Mouse (Mus musculus): Measurements from ENCODE around the gene Uaca. TPM values are rescaled to one million over a fixed set of nuclear protein-coding genes. Genes with fewer than 3 reads are reported as not detected.

Gene Uaca
- polyA plus RNA-seq, 1 experiment from 2014 or later = 34.3 TPM

DNA sequence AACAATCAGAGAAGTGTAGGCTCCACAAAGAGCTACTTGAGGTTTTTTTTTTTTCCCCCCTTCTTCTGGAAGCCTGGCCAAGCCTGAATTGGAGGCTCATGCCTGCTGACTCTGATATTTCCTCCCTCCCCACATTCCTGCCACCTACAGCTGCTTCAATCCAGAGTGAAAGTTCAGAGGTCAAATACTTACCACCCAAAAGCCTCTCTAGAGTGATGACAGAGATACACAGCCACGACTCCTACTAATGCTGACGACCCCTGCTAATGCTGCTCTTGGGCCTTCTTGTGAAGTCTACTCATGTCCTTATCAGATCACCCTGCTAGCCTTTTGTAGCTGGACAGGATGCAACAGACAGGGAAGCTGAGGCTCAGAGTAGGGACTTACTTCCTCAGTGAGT, 29.2 kb upstream of the Uaca start:
- Histone ChIP-seq H3K27me3 (ENCODE audit: insufficient read depth, poor library complexity, severe bottlenecking) (no peaks in the 10 kb centered on the region), H3K4me3 (no peak overlapping the region), H3K36me3 (no peaks in the 10 kb centered on the region), H3K27ac (peak overlapping the region; percentile 76; the same call in 1 of the 2 replicates), H3K4me1 (peaks cover 34% of the 10 kb centered on the region), H3K9me3 (no peaks in the 10 kb centered on the region)
- WGBS = 3% methylated on average over 2 of the region's 2 CpGs
- no peak for DNase-seq (ENCODE audit: low spot score)

DNA sequence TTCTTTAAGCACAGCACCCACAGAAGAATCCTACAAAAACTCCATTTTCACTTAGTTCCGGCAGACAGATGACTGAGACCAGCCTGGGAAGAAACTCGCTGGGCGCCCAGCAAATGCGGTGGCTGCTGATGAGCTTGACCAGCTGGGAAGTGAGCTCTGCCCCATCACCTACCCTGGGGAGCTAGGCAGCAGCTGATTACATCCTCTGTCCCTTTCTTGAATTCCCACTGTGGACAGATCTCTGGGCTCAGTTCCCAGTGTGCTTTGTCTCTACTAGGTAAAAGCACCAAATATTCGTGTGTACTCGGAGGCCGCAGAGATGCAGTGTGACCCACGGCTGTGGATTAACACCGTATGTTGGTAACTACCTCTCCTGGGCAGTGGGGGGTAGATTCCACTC, 25.9 kb upstream of the Uaca start:
- Histone ChIP-seq H3K4me3 (no peak overlapping the region), H3K9me3 (peaks cover 5% of the 10 kb centered on the region; the same call in 1 of the 2 replicates), H3K36me3 (no peaks in the 10 kb centered on the region; the same call in 1 of the 2 replicates), H3K4me1 (peaks cover 34% of the 10 kb centered on the region), H3K27me3 (ENCODE audit: insufficient read depth, poor library complexity, severe bottlenecking) (no peaks in the 10 kb centered on the region), H3K27ac (peak overlapping the region; percentile 59)
- 65% methylated on average over 9 of the region's 9 CpGs for WGBS
- DNase-seq (ENCODE audit: low spot score) = no peak

DNA sequence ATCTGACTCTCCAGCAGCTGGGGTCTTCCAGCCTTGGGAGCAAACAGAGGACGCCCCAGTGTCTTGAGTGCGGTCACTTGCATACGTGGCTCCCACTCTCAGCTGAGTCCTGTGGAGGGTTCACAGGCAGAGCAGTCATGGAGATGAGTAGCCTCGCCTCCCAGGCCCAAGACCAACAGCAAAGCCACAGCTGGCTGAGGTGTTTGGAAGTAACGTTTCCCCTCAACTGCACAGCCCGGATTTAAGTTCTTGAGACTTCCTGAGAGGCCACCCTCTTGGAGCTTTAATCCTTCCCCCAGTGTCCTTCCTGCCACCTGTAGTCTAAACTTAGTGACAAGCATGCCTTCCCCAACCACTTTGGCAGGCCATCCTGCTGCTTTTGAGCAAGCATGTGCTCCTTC, 24.6 kb upstream of the Uaca start:
- 71% methylated on average over 6 of the region's 6 CpGs for WGBS
- H3K4me1 ChIP-seq = peaks cover 28% of the 10 kb centered on the region
- no peaks in the 10 kb centered on the region; the same call in 1 of the 2 replicates for H3K36me3 ChIP-seq
- peaks cover 5% of the 10 kb centered on the region; the same call in 1 of the 2 replicates for H3K9me3 ChIP-seq
- no peak for DNase-seq (ENCODE audit: low spot score)
- no peaks in the 10 kb centered on the region for H3K27me3 ChIP-seq (ENCODE audit: insufficient read depth, poor library complexity, severe bottlenecking)
- H3K27ac ChIP-seq = no peak overlapping the region
- no peak overlapping the region for H3K4me3 ChIP-seq

DNA sequence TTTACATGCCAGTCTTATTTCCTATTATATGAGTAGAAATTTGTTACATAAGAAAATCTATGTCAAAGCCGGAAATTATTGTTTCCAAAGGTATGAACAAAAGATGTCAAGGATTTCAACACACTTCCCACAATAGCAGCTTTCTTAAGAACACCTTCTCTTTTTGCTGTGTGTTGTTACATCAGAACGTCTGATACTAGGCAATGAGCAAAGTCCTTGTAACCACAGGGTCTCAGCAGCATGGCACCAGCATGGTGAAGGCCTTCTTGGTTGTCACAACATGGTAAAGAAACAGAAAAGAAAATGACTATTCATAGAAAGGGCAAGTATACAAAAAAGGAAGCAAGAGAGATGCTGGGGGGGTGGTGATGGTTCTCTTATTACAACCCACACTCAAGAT, 20.6 kb upstream of the Uaca start:
- 86% methylated on average over 2 of the region's 2 CpGs for WGBS
- H3K36me3 ChIP-seq = no peaks in the 10 kb centered on the region; the same call in 1 of the 2 replicates
- DNase-seq (ENCODE audit: low spot score) = no peak
- H3K27me3 ChIP-seq (ENCODE audit: insufficient read depth, poor library complexity, severe bottlenecking) = no peaks in the 10 kb centered on the region
- H3K4me3 ChIP-seq = no peak overlapping the region
- H3K4me1 ChIP-seq = peaks cover 12% of the 10 kb centered on the region
- H3K27ac ChIP-seq = no peak overlapping the region
- H3K9me3 ChIP-seq = peaks cover 5% of the 10 kb centered on the region; the same call in 1 of the 2 replicates

DNA sequence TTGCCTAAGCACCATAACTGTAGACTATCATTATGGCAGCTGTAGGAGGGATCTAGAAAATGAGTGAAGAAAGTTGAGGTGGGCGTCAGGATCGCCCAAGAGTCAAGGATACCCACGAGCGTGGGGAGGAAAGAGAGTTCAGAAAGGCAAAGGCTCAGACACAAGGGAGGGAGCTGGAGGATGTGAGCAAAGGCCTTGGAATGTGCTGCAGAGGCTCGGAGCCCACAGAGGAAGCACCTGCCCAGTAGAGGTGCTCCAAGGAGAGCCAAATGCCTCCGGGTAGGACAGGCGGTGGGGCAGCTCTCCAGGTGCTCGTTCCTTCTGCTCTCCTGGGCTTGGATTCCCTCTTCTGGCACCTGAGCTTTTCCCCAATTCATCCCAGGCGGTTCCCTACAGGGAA, 17.4 kb upstream of the Uaca start:
- Histone ChIP-seq H3K27ac (no peak overlapping the region), H3K4me1 (no peaks in the 10 kb centered on the region), H3K36me3 (no peaks in the 10 kb centered on the region; the same call in 1 of the 2 replicates), H3K27me3 (ENCODE audit: insufficient read depth, poor library complexity, severe bottlenecking) (no peaks in the 10 kb centered on the region), H3K9me3 (peaks cover 5% of the 10 kb centered on the region; the same call in 1 of the 2 replicates), H3K4me3 (no peak overlapping the region)
- DNase-seq (ENCODE audit: low spot score) = no peak
- 73% methylated on average over 9 of the region's 9 CpGs for WGBS

DNA sequence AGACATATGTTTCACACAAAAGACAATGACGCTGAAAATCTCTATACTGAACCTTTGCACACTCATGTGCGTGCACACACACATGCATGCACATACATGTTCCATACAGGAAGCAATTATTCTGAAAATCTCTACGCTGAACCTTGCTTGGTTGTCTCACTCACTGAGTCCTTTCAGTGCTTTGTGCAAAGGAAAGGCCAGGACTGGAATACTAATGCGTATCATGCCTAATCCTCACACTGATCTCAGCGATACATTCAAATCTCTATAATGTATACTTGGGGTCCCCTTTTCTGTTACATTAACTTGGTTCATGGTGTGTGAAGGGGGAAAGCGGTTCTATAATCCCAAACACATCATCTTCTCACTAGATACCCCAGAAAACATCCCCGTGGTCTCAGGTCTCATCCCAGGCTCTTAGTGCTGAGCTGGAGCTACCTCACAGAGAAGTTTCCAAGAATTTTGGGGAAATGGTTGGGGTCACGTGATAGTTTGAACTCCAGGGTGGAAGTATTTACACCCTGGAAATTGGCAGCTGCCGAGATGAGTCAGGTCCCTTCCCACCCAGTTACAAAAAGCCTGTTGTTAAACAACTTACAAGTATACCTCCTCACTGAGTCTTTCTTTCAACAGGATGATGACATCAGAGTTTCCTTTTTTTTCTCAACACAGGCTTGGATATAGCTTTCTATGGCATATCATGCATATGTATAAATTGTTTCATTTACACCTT, 12.1 kb upstream of the Uaca start:
- H3K4me3 ChIP-seq = no peak overlapping the region
- 83% methylated on average over 9 of the region's 9 CpGs for WGBS
- no peaks in the 10 kb centered on the region for H3K9me3 ChIP-seq
- no peaks in the 10 kb centered on the region for H3K4me1 ChIP-seq
- H3K36me3 ChIP-seq = no peaks in the 10 kb centered on the region
- DNase-seq (ENCODE audit: low spot score) = no peak
- H3K27ac ChIP-seq = no peak overlapping the region
- no peaks in the 10 kb centered on the region for H3K27me3 ChIP-seq (ENCODE audit: insufficient read depth, poor library complexity, severe bottlenecking)

DNA sequence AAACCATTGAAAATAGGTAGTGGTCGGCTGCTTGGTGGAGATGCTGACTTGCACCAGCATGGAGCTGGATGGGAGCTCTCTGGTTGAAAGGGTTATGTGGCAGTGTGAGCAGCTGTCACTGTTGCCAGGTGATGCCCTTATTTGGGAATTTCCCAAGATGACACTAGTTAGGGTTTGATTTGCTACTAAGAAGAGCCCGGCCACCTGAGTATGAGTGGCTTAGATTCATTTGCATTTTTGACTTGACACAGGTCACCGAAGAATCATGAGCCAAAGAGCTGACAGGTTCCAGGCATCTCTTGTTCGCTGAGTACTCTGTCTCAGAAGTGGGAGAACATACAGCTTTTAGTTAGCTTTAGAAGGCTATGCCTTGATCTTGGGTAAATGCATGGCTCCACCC, 9.3 kb upstream of the Uaca start:
- no peak for DNase-seq (ENCODE audit: low spot score)
- Histone ChIP-seq H3K36me3 (no peaks in the 10 kb centered on the region), H3K4me3 (no peak overlapping the region), H3K27me3 (ENCODE audit: insufficient read depth, poor library complexity, severe bottlenecking) (no peaks in the 10 kb centered on the region), H3K9me3 (no peaks in the 10 kb centered on the region), H3K27ac (no peak overlapping the region), H3K4me1 (peaks cover 6% of the 10 kb centered on the region; the same call in 1 of the 2 replicates)
- WGBS = 58% methylated on average over 4 of the region's 4 CpGs

DNA sequence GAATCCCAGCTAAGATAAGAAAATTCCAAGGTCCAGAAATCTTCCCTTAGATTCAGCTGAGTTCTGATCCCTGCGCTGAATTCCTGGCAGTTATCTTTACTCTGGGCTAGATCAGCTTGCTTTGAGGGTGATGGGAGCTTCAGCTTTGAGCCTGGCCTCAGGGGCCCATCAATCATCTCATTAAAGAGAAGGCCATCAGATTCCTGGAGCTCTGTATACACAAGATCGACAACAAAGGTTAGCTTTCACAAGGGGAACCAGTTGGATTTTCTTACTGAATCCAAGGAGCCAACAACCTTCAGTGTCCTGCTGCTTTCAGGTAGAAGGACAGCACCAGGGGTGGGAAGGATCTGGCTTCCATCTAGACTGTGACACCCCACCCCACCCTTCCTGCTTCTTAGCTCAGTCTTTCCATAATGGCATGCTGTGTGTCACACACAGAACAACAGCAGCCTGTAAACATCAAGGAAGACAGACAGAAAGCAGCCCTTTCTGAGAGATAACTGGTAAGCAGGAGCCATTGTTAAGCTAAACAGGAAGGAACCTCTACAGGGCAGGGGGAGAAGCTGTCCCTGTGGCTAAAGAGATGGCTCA, 6.7 kb upstream of the Uaca start:
- Histone ChIP-seq H3K9me3 (no peaks in the 10 kb centered on the region), H3K27me3 (ENCODE audit: insufficient read depth, poor library complexity, severe bottlenecking) (no peaks in the 10 kb centered on the region), H3K36me3 (no peaks in the 10 kb centered on the region), H3K27ac (0 out of 2 replicates have a peak overlapping the region, but pooled peaks have one; percentile 29), H3K4me1 (peaks cover 19% of the 10 kb centered on the region), H3K4me3 (no peak overlapping the region)
- 2% methylated on average over 2 of the region's 2 CpGs for WGBS
- no peak for DNase-seq (ENCODE audit: low spot score)

DNA sequence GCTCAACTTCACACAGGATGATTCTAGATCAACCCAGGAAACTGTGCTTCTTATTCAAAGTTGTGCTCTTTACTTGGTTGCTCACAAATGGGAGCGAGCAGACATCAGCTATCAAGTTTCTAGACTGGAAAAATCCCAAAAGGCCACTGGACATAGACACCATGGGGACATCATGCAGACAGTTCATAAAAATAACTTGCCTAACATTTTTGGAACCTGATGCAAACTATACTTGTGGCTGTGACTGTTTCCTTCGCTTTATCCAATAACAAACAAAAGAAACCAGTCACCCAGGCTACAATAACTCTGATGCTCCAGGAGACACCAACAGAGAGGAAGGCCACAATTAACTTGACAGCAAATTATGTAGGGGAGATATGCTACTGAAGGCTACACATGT, 4.1 kb upstream of the Uaca start:
- no peaks in the 10 kb centered on the region for H3K36me3 ChIP-seq
- DNase-seq (ENCODE audit: low spot score) = no peak
- no peaks in the 10 kb centered on the region for H3K9me3 ChIP-seq
- H3K27ac ChIP-seq = no peak overlapping the region
- peaks cover 31% of the 10 kb centered on the region for H3K4me1 ChIP-seq
- no peaks in the 10 kb centered on the region for H3K27me3 ChIP-seq (ENCODE audit: insufficient read depth, poor library complexity, severe bottlenecking)
- 90% methylated on average over 2 of the region's 2 CpGs for WGBS
- no peak overlapping the region for H3K4me3 ChIP-seq

DNA sequence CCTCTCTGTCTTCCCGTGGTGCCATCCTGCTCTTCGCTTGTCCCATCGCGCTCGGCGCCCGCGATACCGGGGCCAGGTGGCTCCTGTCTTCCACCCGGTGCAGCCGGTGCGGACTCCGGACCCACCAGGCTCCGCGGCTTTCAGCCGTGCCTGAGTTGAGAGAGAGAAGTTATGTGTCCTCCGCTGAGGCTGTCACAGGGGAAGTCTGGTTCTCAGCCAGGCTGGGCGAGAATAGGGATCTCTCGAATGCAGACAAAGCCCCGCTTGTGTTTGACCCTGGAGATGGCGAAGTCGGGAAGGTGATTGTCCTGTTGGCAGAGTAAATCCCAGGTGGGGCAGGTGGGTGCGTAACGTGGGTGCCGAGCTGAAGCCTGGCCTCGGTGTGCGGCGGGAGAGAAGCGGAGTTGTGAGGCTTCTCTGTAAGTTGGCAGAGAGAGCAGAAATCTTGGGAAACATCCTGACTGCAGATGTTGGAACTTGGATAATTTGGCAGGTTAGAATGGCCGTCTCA, 554 bp downstream of the Uaca start:
- Histone ChIP-seq H3K27ac (peak overlapping the region; percentile 95), H3K27me3 (ENCODE audit: insufficient read depth, poor library complexity, severe bottlenecking) (no peaks in the 10 kb centered on the region), H3K4me1 (peaks cover 42% of the 10 kb centered on the region), H3K36me3 (no peaks in the 10 kb centered on the region), H3K9me3 (no peaks in the 10 kb centered on the region), H3K4me3 (peak overlapping the region; percentile 91)
- 1% methylated on average over 30 of the region's 30 CpGs for WGBS
- peak; percentile 84 for DNase-seq (ENCODE audit: low spot score)

DNA sequence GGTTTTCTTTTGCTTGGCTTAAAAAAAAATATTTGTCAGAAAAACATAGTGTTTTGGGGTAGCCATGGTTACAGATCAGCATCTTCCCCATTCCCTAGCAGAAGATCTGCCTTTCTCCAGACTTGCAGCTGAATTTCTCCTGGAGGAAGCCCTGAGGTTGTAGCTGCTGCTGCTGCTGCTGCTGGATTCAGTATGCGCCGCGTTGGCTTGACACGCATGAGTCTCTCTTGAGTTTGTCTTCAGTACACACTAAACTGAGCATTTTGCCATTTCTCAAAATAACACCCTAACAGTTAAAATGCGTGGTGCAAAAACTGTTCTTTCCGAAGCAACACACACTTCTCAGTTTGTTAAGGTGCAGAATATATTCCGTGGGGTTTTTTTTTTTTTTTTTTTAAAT, 1.7 kb downstream of the Uaca start:
- H3K4me3 ChIP-seq = peak overlapping the region; percentile 91
- peaks cover 36% of the 10 kb centered on the region for H3K4me1 ChIP-seq
- no peaks in the 10 kb centered on the region for H3K9me3 ChIP-seq

DNA sequence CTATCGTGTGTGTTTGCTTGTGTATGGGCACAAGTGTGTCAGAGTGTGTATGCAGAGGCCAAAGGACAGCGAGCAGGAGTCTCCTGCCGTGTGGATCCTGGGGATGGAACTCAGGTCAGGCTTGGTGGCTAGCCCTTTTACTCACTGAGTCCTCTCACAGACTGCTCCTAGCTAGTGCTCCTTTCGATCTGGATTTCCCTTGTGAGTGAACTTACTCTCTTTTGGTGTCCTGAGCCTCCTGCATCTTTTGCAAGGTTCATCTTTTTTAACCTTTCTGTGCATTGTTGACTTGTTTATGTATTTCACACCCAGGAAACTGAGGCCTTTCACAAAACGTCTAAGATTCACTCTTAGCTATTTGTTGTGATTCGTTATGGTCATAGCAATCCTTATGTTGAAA, 2.8 kb downstream of the Uaca start:
- Histone ChIP-seq H3K27ac (no peak overlapping the region), H3K4me3 (no peak overlapping the region), H3K36me3 (no peaks in the 10 kb centered on the region), H3K4me1 (peaks cover 36% of the 10 kb centered on the region), H3K27me3 (ENCODE audit: insufficient read depth, poor library complexity, severe bottlenecking) (no peaks in the 10 kb centered on the region), H3K9me3 (no peaks in the 10 kb centered on the region)
- DNase-seq (ENCODE audit: low spot score) = no peak
- WGBS = 66% methylated on average over 6 of the region's 6 CpGs

More for the DNA sequence above, 1.7 kb downstream of the Uaca start:
- no peak for DNase-seq (ENCODE audit: low spot score)
- 77% methylated on average over 7 of the region's 7 CpGs for WGBS
- Histone ChIP-seq H3K27ac (no peak overlapping the region), H3K27me3 (ENCODE audit: insufficient read depth, poor library complexity, severe bottlenecking) (no peaks in the 10 kb centered on the region), H3K36me3 (no peaks in the 10 kb centered on the region)

DNA sequence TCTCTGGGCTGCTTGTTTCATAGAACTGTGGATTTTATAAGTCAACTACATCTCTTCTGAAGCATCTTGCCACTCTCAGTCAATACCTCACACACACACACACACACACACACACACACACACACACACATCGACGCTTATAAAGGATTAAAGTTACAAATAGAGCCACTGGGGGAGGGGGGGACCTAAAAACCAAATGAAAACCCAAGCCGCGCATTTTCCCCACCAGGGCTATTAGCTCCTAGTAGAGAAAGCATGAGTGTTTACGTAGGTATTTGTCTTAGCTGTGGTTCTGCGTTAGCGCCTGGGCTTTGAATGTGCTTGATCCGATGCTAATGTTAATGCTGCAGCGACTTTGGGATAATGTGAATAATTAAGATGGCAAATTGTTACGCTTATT, 4.7 kb downstream of the Uaca start:
- Histone ChIP-seq H3K9me3 (no peaks in the 10 kb centered on the region), H3K27ac (no peak overlapping the region), H3K4me3 (no peak overlapping the region), H3K36me3 (no peaks in the 10 kb centered on the region), H3K27me3 (ENCODE audit: insufficient read depth, poor library complexity, severe bottlenecking) (no peaks in the 10 kb centered on the region), H3K4me1 (peaks cover 23% of the 10 kb centered on the region)
- WGBS = 37% methylated on average over 10 of the region's 10 CpGs
- DNase-seq (ENCODE audit: low spot score) = no peak
